Mouse (Mus musculus) limb, embryonic 14.5 days (tissue): ENCODE data around the gene Nmnat3. TPM values are rescaled to one million over a fixed set of nuclear protein-coding genes. Genes with fewer than 3 reads are reported as not detected.

Experiments used
- ATAC-seq: fragments of 200-750 bp; cut with Nextera tagmentation; 2 replicates; pipeline ENCODE4 v1.8.0; 2017; ENCODE audit warnings: low read depth, moderate number of reproducible peaks, moderate TSS enrichment; ENCODE audit not compliant: low FRiP score
- DNase-seq: peaks from one replicate; pipeline ENCODE4 v3.0.0-alpha.2; 2015; ENCODE audit warnings: low spot score
- H3K27ac ChIP-seq: fragments of 300-500 bp; sonication (generic); replicated peaks from 2 replicates; pipeline ENCODE4 v1.5.1; 2014; ENCODE audit warnings: low read depth, mild to moderate bottlenecking, low read length, moderate library complexity, mixed read lengths
- H3K27me3 ChIP-seq: fragments of 300-500 bp; sonication (generic); 2 replicates; pipeline ENCODE4 v1.6.1; 2014; ENCODE audit warnings: low read length, mixed read lengths; ENCODE audit not compliant: control insufficient read depth, insufficient read depth
- H3K36me3 ChIP-seq: fragments of 300-500 bp; sonication (generic); 2 replicates; pipeline ENCODE4 v1.6.1; 2014; ENCODE audit warnings: mild to moderate bottlenecking, low read length, moderate library complexity, mixed read lengths; ENCODE audit not compliant: control insufficient read depth, insufficient read depth
- H3K4me1 ChIP-seq: fragments of 300-500 bp; sonication (generic); 2 replicates; pipeline ENCODE4 v1.6.1; 2014; ENCODE audit warnings: antibody characterized with exemption, low read length, mixed read lengths; ENCODE audit not compliant: control insufficient read depth, insufficient read depth
- H3K4me2 ChIP-seq: fragments of 300-500 bp; sonication (generic); replicated peaks from 2 replicates; pipeline ENCODE4 v1.6.1; 2014; ENCODE audit warnings: low read depth, mild to moderate bottlenecking, low read length, moderate library complexity; ENCODE audit not compliant: severe bottlenecking
- H3K4me3 ChIP-seq: fragments of 300-500 bp; sonication (generic); replicated peaks from 2 replicates; pipeline ENCODE4 v1.5.1; 2014; ENCODE audit warnings: low read length
- H3K9ac ChIP-seq: fragments of 300-500 bp; sonication (generic); 2 replicates; pipeline ENCODE4 v1.6.1; 2014; ENCODE audit warnings: mild to moderate bottlenecking, low read depth, low read length, moderate library complexity; ENCODE audit not compliant: severe bottlenecking
- H3K9me3 ChIP-seq: fragments of 300-500 bp; sonication (generic); 2 replicates; pipeline ENCODE4 v1.6.1; 2016; ENCODE audit warnings: low read length; ENCODE audit not compliant: control insufficient read depth
- POLR2A ChIP-seq: fragments of 200-500 bp; IDR thresholded peaks from 2 replicates; pipeline ENCODE4 v1.8.0; 2012; ENCODE audit warnings: inconsistent platforms, mild to moderate bottlenecking, moderate library complexity, borderline replicate concordance; ENCODE audit not compliant: insufficient read depth, insufficient read length; ENCODE audit errors: extremely low read depth
- WGBS: fragments of 180-500 bp; shearing (Covaris S2); extraction: QIAGEN DNeasy Blood & Tissue Kit; methylation state at CpG from one replicate; pipeline ENCODE4 v1.1.7; 2014; 5-methylcytosine and 5-hydroxymethylcytosine counted together
- polyA plus RNA-seq, 2 experiments: library from polyadenylated mRNA; depleted of rRNA in 1 of 2; stranded (reverse) in 1 of 2; unstranded in 1 of 2; fragments of >200 nt; fragmentation: Nextera tagmentation in 1 of 2; extraction: Ambion mirVana in 1 of 2; gene quantifications; 2 replicates each; pipeline versions ENCODE4 v1.2.1 to v1.2.3; 2012 to 2014

Gene Nmnat3
- polyA plus RNA-seq, 2 experiments: 3.5 to 7.1 TPM

GRCm38 (mm10) chr9:98347021-98347420 is 59.8 kb downstream of the Nmnat3 start:
- WGBS: 88% methylated on average over 3 of the region's 3 CpGs
- Histone ChIP-seq H3K9ac (no peak overlapping the region), H3K36me3 (no peaks in the 10 kb centered on the region), H3K4me2 (no peak overlapping the region), H3K27ac (no peak overlapping the region), H3K4me3 (no peak overlapping the region), H3K27me3 (no peaks in the 10 kb centered on the region), H3K9me3 (no peaks in the 10 kb centered on the region), H3K4me1 (no peaks in the 10 kb centered on the region)
- TF ChIP-seq POLR2A: no peak
- ATAC-seq: no peak
- DNase-seq: no peak

- ATAC-seq: no peak; the same call in 1 of the 2 replicates
- H3K27me3 ChIP-seq: no peaks in the 10 kb centered on the region
- no peaks in the 10 kb centered on the region for H3K9me3 ChIP-seq
- no peak for DNase-seq
- no peak overlapping the region for H3K4me3 ChIP-seq
- whole genome bisulfite sequencing: 20% methylated on average over 4 of the region's 4 CpGs
- H3K36me3 ChIP-seq: no peaks in the 10 kb centered on the region
- no peak overlapping the region for H3K27ac ChIP-seq
- TF ChIP-seq POLR2A: no peak
- no peak overlapping the region for H3K4me2 ChIP-seq
- H3K9ac ChIP-seq: no peak overlapping the region
- H3K4me1 ChIP-seq: no peaks in the 10 kb centered on the region
Measured at GRCm38 (mm10) chr9:98350318-98351144, 63.3 kb downstream of the Nmnat3 start.

GRCm38 (mm10) chr9:98352332-98352731 is 65.1 kb downstream of the Nmnat3 start:
- no peak for ATAC-seq
- 66% methylated on average over 6 of the region's 6 CpGs for WGBS
- Histone ChIP-seq H3K36me3 (no peaks in the 10 kb centered on the region), H3K27ac (no peak overlapping the region), H3K4me1 (no peaks in the 10 kb centered on the region), H3K9me3 (no peaks in the 10 kb centered on the region), H3K4me2 (no peak overlapping the region), H3K27me3 (no peaks in the 10 kb centered on the region), H3K4me3 (no peak overlapping the region), H3K9ac (no peak overlapping the region)
- no peak for TF ChIP-seq POLR2A
- DNase-seq: no peak

GRCm38 (mm10) chr9:98354919-98355318 is 67.7 kb downstream of the Nmnat3 start:
- no peaks in the 10 kb centered on the region for H3K36me3 ChIP-seq
- 88% methylated on average over 3 of the region's 3 CpGs for WGBS
- H3K27me3 ChIP-seq: no peaks in the 10 kb centered on the region
- no peaks in the 10 kb centered on the region for H3K4me1 ChIP-seq
- ATAC-seq: no peak
- H3K4me3 ChIP-seq: no peak overlapping the region
- DNase-seq: no peak
- H3K4me2 ChIP-seq: no peak overlapping the region
- H3K9me3 ChIP-seq: no peaks in the 10 kb centered on the region
- no peak overlapping the region for H3K9ac ChIP-seq
- TF ChIP-seq POLR2A: no peak
- H3K27ac ChIP-seq: no peak overlapping the region

GRCm38 (mm10) chr9:98361047-98361446 is 73.8 kb downstream of the Nmnat3 start:
- peak; percentile 60; the same call in 1 of the 2 replicates for ATAC-seq
- peak; percentile 31 for DNase-seq
- Histone ChIP-seq H3K27ac (no peak overlapping the region), H3K9ac (no peak overlapping the region), H3K4me1 (0 out of 2 replicates have a peak, but pooled peaks cover 2% of the 10 kb centered on the region), H3K9me3 (no peaks in the 10 kb centered on the region), H3K27me3 (no peaks in the 10 kb centered on the region), H3K36me3 (no peaks in the 10 kb centered on the region), H3K4me3 (no peak overlapping the region), H3K4me2 (no peak overlapping the region)
- TF ChIP-seq POLR2A: no peak
- WGBS: 57% methylated on average over 3 of the region's 3 CpGs

GRCm38 (mm10) chr9:98366075-98366474 is 78.8 kb downstream of the Nmnat3 start:
- 0 out of 2 replicates have a peak, but pooled peaks cover 2% of the 10 kb centered on the region for H3K4me1 ChIP-seq
- TF ChIP-seq POLR2A: no peak
- ATAC-seq: no peak
- no peak overlapping the region for H3K9ac ChIP-seq
- no peak overlapping the region for H3K27ac ChIP-seq
- DNase-seq: no peak
- no peak overlapping the region for H3K4me2 ChIP-seq
- WGBS: 38% methylated on average over 8 of the region's 8 CpGs
- no peaks in the 10 kb centered on the region for H3K36me3 ChIP-seq
- no peaks in the 10 kb centered on the region for H3K27me3 ChIP-seq
- no peak overlapping the region for H3K4me3 ChIP-seq
- no peaks in the 10 kb centered on the region for H3K9me3 ChIP-seq
